Mouse (Mus musculus) adrenal gland, adult 8-10 months (tissue): ENCODE results near the gene Aldh6a1. TPM values are rescaled to one million over a fixed set of nuclear protein-coding genes. Genes with fewer than 3 reads are reported as not detected.

Experiments used
- DNase-seq: peaks from one replicate; pipeline ENCODE4 v3.0.0; 2022
- total RNA-seq, 4 experiments: library from RNA; stranded (reverse); gene quantifications; 2 replicates each; pipeline ENCODE4 v1.2.4; 2022

Aldh6a1 gene
- 100 to 1,000 TPM; 125 to 228 (median 171) TPM for total RNA-seq

DNA sequence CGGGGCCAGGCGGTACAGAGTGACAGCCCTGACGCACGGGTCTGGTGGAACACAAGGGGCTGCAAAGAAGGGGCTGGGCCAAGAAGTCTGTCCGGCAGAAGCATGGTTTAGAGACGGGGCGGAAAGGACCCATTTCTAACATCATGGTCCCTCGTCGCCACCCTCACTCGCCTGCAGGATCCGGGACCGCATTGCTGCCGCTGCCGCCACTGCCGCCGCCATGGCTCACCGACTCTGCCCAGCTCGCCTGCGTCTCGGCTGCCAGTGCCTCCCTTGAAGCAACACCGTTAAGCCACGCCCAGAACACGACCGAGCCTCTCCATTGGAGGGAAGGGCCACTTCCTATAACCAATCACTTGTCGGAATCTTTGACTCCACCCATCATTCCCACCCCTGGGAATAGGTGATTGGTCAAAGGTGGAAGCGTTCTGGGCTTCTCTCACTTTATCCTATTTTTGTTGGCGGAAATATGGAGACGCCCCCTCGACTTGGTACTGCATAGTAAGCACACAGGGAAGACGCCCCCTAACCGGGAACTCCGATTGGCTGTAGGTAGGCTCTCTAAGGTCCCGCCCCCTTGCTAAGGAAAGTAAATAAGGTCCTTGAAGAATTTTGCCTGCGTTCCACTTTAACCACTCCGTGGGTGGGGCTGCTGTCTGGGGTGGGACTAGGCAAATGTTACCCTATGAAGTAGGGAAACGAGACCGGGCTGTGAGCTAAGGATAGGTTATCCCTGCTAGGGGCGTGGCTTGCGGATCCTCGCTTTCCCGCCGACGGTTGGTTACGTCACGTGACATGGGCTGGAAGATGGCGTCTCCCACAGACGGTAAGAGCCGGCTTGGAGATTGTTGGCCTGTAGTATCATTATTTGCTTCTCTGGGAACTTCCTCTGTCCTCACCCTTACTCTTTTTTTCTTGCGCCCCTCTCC is at the start of gene Aldh6a1, which contains the start of gene Lin52:
Gene Aldh6a1 (minus strand): TSS at position 287 of the 929 bp plus-strand sequence.
Gene Lin52 (plus strand): TSS at position 705 of the 929 bp plus-strand sequence.
- peak; percentile 99 for DNase-seq

DNA sequence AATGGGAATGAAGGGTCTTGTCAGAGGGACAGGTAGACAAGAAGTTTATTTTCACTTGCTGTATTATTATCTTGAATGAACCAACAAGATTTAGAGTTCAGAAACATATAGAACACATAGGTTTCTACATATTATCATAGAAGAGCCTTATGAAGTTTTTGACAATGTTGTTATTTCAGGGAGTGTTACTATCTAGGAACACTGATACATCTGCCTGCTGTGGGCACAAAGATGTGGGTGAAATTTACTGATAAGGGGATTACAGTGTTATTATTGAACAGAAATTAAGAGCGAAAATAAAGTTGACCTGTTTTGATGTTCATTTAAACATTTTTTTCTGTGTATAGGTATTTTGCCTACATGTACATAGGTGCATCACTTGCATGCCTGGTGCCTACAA is 46.0 kb upstream of the Aldh6a1 start:
- no peak for DNase-seq

DNA sequence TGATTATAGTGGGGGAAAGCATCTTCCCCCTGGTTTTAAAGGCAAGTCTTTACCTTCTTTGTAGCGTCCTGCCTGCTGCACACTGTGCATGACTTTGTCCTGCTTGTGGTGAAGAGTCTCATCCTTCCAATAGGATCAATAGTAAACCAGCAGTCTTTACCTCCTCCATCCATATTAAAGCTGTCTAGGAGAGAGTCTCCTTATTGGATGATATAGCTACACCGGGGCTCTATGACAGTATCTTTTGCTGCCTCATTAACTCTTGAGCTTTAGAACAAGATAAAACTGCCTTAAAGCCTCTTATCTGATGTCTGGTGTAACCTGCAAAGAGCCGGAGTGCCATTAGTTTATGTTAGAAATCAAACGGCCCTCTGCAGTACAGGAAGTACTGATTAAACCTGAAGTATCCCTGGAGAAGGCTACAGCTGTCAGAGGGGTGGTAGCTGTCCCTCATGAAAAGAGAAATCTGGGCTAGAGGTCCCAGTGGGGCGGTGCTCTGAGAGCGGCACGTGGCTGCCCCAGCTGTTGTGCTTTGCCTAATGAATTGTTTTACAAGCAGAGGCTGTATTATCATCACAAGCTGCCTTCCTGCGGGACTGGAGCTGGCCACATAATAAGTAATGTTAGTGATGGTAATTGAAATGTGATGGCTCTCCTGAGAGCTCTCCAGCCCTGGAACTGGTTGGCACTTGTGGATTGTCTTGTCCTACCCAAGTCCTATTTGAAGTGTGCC is 36.7 kb upstream of the Aldh6a1 start:
- no peak for DNase-seq

DNA sequence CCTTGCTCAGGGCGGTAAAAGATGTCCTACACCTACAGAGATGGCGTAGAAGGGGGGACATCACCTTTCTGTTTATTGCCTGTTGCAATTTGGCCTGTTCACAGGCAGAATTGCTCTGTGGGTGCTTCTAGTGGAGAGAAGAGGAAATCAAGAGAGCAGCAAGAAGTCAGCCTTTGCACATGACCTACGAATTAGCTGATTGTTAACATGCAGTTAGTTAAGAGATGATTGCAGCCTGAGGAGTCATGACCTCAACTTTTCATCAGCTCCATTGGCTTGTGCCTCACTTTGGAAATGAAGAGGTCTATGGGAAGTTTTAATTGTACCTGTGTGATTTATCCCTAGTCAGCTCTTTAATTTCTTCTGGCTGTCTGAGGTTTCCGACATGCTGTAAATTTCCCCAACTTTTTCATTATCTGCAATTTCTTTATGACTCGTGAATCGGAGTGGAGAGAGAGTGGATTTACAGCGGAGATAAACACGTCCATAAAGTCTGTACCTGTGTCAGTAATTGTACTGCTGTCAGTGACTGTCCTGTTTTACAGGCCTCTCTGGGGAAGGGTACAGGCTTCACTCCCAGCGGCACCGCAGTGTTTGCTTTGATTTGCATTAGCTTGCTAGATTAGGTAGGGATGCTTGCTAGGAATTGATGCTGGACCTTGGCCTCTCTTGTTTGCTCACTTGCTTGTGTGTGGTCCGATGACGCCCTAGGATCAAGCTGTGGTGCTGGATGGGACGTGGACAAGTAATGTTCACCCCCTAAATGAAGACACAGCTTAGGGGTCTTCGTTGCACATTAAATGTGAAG is 32.2 kb upstream of the Aldh6a1 start:
- DNase-seq: no peak

DNA sequence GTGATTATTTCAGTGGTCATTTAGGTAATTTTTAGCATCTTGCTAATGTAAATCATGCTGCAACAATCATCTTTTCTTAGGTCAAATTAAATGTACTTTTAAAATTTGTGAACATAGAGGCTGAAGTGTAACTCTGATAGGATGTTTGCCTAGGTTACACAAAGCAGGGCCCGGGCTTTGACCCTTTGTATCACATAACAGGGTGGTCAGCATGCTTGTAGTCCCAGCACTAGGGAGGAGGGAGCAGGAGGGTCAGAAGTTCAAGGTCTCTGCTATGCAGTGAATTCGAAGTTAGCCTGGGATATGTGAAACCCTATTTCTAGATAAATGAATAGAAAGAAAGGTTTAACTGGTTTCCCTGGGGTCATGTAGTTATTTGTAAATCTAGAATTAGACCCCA is 30.4 kb upstream of the Aldh6a1 start:
- no peak for DNase-seq

DNA sequence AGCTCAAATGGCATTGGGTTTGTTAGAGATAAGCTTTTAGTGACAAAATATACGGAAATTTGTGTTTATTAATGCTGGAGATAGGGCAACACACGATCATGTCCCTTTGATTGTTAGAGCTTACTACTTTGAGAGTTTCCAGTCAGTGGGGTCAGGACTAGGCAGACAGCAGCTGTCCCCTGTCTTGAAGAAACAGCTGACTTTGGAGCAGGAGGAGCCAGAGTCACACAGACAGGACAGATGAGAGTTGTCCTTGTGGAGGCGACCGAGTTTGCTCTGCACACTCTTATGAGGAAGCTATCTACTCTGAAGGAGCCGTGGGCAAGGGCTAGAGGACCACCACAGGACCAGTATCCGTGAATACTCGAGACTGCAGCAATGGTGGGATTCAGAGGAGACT is 28.1 kb upstream of the Aldh6a1 start:
- DNase-seq: no peak

DNA sequence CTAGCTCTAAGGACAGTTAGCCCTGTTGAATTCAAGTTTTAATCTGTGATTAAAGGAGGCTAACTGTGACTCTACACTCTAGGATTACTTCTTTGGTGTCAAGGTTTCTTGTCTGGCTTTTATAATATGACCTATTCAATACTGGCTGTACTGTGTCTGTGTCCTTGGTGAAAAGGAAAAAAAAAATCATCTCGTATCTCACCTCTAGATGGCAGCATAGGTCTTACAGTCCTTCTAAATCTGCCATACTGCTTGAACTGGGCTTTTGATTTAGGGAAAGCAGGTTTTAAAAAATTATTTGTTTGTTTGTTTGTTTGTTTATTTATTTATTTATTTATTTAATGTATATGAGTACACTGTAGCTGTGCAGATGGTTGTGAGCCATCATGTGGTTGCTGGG is 17.9 kb upstream of the Aldh6a1 start:
- no peak for DNase-seq

DNA sequence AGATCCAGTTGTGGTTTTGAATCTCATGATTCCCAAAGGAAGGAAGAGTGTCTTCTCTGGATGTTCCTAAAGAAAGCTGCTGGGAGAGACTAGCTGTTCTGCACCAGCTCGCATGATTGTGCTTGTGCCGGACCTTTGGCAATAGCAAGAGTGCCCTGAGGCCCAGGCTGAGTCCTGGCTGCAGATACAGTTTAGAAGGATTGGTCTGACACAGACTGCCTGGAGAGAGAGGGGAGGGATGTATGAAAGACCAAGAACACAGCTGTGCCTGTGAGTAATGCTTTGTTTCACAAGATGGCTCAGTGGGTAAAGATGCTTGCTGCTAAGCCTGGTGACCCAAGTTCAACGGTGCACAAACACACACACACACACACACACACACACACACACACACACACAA is 12.1 kb upstream of the Aldh6a1 start:
- DNase-seq: no peak

DNA sequence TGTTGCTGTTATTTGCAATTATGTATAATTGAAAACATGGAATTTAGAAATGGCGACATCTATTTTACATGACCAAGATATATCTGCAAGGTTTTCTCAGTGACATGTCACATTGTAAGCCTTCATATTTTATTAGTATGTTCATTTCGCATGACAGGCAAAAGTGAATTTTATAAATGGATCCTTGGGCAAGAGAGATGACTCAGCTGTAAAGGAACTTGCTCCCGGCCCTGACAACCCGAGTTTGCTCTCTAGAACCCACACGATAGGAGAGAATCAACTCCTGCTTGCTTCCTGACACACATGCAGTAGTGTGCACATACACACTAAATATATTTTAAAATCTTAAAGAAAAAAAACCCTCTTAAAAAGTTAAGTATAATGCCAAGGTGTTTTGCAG is 10.6 kb upstream of the Aldh6a1 start:
- no peak for DNase-seq

DNA sequence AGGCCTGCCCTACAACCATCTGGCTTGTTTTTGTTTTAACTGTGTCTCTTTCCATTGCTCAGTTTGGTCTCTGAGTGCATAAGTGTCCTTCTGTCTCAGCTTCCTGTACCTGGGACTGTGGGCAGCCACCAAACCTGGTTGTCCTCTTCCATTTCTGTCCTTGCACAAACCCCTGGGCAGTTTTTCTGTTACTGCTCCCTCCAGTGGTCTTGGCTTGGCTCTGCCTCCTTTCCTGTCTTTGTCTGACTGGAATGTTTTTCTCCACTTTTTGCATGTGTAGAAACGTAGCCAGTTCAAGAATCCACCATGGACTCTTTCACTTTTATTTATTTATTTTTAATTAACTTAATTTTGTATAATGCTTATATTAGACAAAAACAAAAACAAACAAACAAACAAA is 9.0 kb upstream of the Aldh6a1 start:
- no peak for DNase-seq

DNA sequence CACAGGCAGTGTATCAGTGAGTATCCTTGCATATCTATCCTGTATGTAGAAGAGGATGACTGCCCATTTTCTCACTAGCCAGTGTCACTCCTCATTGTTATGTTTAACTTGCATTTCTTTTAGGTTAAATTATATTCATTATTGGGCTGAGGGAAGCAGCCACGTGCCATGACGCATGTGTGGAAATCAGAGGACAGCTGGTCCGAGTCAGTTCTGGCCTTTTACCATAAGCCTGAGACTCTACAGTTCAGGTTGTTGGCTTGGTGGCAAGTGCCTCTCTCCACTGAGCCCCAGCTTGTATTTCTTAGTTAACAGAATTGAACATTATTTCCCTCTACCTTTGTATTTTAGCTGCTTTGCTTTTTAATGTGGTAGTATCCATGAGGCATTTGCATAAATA is 6.1 kb upstream of the Aldh6a1 start:
- DNase-seq: no peak

DNA sequence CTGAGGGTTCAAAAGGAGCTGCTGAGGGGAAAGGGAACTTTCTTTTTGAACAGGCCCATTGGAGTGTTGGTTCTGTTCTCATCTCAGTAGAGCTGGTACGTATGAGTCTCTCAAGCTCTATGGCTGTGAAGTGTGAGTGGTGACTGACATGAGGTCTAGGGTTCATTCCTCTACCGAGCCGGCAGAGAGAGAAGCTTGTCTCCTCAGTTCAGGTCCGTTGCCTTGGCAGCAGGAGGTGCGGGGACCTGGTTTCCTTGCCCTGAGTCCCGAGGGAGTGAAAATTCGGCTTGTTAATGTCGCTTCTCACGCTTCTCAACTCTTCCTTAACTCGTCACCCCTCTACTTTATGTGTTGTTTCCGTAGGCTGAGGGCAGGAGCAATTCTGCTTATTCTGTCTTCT is 997 bp upstream of the Aldh6a1 start:
- peak; percentile 14 for DNase-seq

DNA sequence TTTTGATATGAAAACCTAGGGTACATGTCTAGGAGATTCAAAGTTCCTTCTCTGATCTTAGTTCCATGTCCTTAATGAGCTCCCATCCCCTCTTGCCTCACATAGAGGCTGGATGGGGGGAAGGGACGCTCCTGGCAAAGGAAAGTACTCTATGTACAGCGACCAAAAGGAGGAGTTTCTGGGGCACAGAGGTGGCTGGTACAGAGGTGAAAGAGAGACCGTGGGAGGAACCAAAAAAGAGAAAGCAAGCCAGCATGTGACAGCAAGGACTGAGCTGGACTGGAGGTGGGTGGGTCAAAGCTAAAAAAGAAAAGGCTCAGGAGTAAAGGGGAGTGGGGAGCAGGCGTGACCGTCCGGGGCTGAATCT is 470 bp downstream of the Aldh6a1 start:
- DNase-seq: no peak

DNA sequence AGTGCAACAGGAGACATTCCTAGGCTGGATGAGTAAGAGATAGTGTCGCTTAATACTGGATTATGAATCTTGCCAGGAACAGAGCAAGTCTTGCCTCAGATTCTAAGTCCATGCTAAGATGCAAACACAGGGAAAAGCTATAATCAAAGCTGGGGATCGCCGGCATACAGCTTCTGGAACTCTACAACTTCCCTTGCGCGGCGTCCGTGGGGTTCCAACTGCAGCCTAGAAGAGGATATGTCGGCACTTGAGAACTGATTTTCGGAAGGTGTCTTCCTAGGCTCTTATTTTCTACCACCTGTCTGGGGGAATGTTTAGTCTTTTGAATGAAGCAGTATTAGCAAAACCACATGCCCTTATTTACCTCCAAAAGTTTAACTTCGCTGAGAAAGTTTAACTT is 917 bp downstream of the Aldh6a1 start:
- DNase-seq: no peak

DNA sequence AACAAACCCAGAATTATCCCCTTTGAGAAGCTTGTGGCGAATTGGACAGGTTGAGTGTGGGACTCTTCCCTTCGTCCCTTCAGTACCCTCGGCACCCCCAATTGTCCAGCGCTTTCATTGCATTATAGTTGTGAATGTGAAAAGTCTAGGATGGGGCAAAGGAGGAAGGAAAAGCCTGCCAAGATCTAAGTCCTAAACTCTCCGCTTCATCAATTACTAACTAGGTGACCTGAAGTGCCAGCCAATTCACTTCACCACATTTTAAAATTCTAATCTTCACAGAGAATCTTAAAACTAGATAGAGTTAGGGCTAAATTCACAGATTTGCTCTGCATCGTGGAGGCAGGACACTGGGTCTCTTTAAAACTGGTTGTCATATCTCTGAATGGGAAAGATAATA is 2.6 kb downstream of the Aldh6a1 start:
- DNase-seq: no peak

DNA sequence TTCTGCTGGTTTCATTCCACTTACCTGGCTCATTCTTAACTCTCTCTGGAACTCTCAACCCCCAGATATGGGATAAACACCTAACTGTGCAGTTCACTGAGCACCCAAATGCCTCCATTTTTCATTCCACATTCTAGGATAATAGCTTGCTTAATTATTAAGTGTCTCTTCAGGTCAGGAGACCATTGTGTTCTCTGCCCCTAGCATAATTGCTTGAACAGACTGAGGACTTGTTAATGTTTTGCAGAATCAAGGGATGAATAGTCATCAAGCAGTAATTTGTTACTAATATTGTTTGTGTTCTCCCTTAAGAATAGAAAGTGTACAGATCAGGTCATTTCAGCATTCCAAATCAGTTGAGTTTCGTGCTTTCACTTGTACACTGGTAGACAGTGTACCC is 3.4 kb downstream of the Aldh6a1 start:
- no peak for DNase-seq

DNA sequence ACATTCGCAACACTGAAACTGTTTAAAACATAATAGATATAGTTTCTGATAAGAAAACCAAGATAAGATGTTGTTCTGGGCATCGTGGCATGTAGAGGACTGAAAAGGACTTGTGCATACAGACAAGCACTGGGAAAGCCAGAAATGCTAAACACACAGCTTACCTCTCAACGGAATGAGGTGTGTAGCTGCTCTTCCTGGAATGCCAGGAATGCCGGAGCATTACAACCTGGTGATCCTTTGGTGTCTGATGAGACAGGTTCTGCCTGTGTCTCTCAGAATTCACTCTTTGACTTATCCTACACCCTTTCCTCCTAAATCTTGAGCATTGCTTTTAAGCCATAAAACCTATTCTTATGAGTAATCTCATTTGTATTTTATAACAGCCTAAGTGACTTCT is 8.3 kb downstream of the Aldh6a1 start:
- no peak for DNase-seq

DNA sequence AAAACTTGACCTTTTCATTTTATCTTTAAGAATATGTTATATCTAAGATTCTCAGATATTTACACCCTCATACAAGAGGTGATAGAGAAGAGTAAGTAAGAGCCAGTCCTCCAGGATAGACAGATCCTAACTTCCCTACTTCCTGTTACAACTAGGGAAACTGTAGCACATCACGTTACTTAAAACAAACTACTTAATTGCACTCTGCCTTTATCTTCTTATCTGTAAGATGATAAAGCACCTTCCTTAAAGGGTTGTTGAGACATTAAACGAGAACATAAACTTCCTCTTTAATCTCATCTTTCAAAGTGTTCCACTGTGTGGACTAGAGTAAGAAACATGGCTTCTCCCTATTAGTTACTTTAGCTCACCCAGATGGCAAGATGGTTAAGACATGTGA is 12.1 kb downstream of the Aldh6a1 start:
- no peak for DNase-seq

DNA sequence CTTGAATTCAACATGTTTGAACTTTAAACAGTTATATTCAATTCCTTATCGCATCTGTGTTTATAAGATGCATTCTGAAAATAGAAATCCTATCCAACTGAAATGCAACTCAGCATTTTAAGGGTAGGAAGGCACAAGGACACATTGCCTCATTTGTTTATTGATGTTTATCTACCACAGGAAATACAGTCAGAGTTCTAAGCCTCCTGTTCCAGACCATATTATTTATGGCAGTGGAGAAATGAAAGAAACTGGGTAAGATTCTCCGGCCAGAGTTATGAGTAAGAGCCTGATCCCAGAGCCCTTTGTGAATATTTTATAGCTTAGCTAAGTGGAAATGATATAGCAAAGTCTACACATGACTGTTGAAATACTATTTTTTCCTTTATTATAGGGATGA is 21.0 kb downstream of the Aldh6a1 start:
- DNase-seq: no peak

DNA sequence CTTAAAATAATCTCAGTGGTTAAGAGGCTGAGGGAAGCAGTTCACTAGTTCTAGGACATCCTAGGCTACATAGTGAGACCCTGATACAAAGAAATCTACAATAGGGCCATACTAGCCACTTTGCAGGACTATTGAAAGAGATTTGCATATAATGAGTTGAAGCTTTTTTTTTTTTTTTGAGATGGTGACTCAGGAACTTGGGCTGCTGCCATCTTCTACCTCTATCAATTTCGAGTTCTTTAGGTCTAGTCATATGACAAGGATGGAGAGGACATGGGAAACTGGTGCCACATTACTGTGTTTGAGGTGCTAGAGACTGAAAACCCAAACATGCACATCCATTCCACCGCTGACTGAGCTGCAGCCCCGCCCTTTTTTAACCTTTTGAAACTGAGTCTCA is 26.8 kb downstream of the Aldh6a1 start:
- DNase-seq: no peak

DNA sequence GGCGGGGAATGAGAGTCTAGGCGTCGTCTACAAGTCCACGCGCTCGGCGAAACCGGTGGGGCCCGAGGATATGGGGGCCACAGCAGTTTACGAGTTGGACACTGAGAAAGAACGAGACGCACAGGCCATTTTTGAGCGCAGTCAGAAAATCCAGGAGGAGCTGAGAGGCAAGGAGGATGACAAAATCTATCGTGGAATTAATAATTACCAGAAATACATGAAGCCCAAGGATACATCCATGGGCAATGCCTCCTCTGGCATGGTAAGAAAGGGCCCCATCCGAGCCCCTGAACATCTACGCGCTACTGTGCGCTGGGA is 33.2 kb downstream of the Aldh6a1 start:
- no peak for DNase-seq

DNA sequence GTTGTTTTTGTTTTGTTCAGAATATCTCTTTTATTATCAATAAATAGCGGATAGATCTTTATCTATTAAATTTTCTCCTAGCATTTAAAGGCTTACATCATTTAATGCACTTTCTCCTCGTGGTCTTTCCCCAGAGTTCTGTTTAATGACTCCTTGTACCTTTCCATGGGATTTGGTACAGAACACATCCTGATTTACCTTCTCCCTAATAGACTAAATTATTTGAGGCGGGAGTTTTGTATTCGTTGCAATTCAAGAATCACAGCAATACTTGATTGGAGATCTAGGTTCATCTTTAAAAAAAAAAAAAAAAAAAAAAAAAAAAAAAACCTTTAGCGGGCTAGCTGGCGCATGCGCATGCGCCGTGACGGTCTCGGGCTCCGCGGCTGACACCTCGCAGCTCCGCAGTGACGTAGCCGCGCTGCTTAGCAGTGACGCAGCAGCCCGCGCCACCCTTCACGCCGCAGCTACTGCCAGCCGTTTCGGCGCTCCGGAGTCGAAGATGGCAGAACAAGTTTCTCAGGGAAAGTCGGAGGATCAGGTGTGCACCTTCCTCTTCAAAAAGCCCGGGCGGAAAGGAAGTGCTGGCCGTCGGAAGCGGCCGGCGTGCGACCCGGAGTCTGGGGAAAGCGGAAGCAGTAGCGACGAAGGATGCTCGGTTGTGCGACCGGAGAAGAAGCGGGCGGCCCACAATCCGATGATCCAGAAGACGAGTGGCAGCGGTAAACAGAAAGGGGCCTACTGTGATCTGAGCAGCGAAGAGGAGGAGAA is 33.8 kb downstream of the Aldh6a1 start, which contains the start of gene Rnf113a2:
Gene Rnf113a2 (plus strand): TSS at position 363 of the 771 bp plus-strand sequence.
- DNase-seq: peak; percentile 75
